Mouse (Mus musculus) testis, adult 2 months (tissue): Measurements from ENCODE around the gene Rasgef1b.
"Not testable (repeated sequence)": the region's sequence is repeated elsewhere in the genome, so short reads cannot be mapped to it uniquely, and the experiment has no call there.

Experiments used
- CTCF ChIP-seq: fragments of 200-500 bp; IDR thresholded peaks from 2 replicates; pipeline ENCODE4 v1.5.1; 2012; ENCODE audit warnings: low read depth, mild to moderate bottlenecking, inconsistent platforms, low read length, moderate library complexity; ENCODE audit not compliant: control insufficient read depth, insufficient read depth, insufficient replicate concordance
- POLR2A ChIP-seq: fragments of 200-500 bp; IDR thresholded peaks from 2 replicates; pipeline ENCODE4 v1.6.1; 2012; ENCODE audit warnings: low read depth, mild to moderate bottlenecking, inconsistent platforms, low read length, moderate library complexity; ENCODE audit not compliant: control insufficient read depth

DNA sequence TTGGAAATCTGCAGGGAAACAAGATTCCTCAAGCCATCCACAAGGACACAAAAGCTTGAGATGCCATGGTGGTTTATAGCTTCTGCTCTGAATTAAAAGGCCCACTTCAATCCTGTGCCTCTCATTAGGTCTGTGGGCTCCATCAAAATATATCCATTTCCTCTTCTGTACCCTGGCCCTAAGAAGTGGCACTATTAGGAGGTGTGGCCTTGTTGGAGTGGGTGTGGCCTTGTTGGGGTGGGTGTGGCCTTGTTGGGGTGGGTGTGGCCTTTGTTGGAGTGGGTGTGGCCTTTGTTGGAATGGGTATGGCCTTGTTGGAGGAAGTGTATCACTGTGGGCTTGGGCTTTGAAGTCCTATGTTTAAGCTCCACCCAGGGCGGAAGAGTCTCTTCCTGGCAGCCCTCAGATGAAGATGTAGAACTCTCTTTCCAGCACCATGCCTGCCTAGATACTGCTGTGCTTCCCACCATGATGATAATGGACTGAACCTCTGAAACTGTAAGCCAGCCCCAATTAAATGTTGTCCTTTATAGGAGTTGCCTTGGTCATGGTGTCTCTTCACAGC lies 512.2 kb downstream of the Rasgef1b start:
- TF ChIP-seq CTCF, POLR2A: not testable (repeated sequence)
